ENCODE assay signal across 24 mouse cellular contexts in the genomic region with DNA sequence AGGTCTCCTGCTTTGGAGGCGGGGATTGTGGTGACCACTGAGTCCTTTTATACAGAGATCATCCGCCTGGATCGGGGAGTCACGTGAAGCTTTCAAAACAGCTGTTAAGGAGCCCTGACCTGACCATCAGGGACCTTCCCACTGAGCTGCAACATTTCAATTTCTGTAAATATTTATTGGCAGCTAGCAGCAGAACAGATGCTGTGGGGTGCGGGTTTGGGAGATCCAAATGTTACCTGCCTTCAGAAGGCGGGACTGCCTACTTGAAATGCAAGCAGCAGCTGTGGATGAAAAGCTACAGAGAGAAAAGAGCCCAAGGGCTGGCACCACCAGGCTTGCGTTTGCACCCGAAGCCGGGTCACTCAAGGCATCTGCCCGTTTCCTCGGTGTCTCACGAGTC. TPM values are rescaled to one million over a fixed set of nuclear protein-coding genes. Genes with fewer than 3 reads are reported as not detected.
DNase-seq lines count a peak whose midpoint lies in the region; ATAC-seq and TF ChIP-seq lines count a peak whose summit lies in the region.
"Had no signal": no experiment of that assay in that cellular context is flagged by ENCODE, and none has a peak within 500 bp of the region (broad histone marks: within the 10 kb centered on the region; RNA-seq: fewer than 3 reads in every experiment).

No protein-coding gene starts in this region.

- 64% methylated on average over 12 of the region's 12 CpGs for WGBS in kidney, embryonic 16.5 days
- 63% methylated on average over 12 of the region's 12 CpGs for WGBS in midbrain, embryonic 10.5 days
- 32% methylated on average over 12 of the region's 12 CpGs for WGBS in midbrain, embryonic 15.5 days
- 55% methylated on average over 12 of the region's 12 CpGs for WGBS in midbrain, embryonic 12.5 days
- 52% methylated on average over 12 of the region's 12 CpGs for WGBS in forebrain, postnatal 0 days

- no peaks in the 10 kb centered on the region for H3K9me3 ChIP-seq in kidney, embryonic 16.5 days (ENCODE audit: low read length)
- no peaks in the 10 kb centered on the region for H3K9me3 ChIP-seq in midbrain, embryonic 10.5 days (replicated peaks)
- H3K9me3 ChIP-seq in midbrain, embryonic 15.5 days, result no peaks in the 10 kb centered on the region
- no peaks in the 10 kb centered on the region for H3K9me3 ChIP-seq in midbrain, embryonic 12.5 days
- no peaks in the 10 kb centered on the region for H3K9me3 ChIP-seq in forebrain, postnatal 0 days (ENCODE audit: low read length)
- H3K9me3 ChIP-seq: embryonic facial prominence, embryonic 13.5 days; liver, embryonic 15.5 days had no signal

- peak; percentile 18 for DNase-seq in kidney, adult 11 months
- DNase-seq in midbrain, embryonic 10.5 days (ENCODE audit: low spot score), result no peak
- DNase-seq in kidney, postnatal 14 days, result peak; percentile 27
- no peak for DNase-seq in spleen, adult 18-20 months
- DNase-seq in forebrain, postnatal 0 days, result no peak
- DNase-seq: adrenal gland, postnatal 10 days; cerebellum, adult 2 months; gastrocnemius, postnatal 14 days; heart, postnatal 14 days; retina, postnatal 1 day; thymus, postnatal 25 days had no signal

- no peaks in the 10 kb centered on the region for H3K27me3 ChIP-seq in kidney, embryonic 16.5 days (ENCODE audit: insufficient read depth, low read length)
- no peaks in the 10 kb centered on the region for H3K27me3 ChIP-seq in midbrain, embryonic 10.5 days (ENCODE audit: low read depth, poor library complexity, severe bottlenecking)
- H3K27me3 ChIP-seq in midbrain, embryonic 15.5 days (replicated peaks), result no peaks in the 10 kb centered on the region
- no peaks in the 10 kb centered on the region for H3K27me3 ChIP-seq in midbrain, embryonic 12.5 days
- H3K27me3 ChIP-seq in forebrain, postnatal 0 days (ENCODE audit: insufficient read depth, low read length), result no peaks in the 10 kb centered on the region
- H3K27me3 ChIP-seq: liver, embryonic 15.5 days had no signal

- H3K4me3 ChIP-seq in kidney, embryonic 16.5 days (ENCODE audit: low read length), result no peak overlapping the region
- no peak overlapping the region for H3K4me3 ChIP-seq in midbrain, embryonic 10.5 days
- no peak overlapping the region for H3K4me3 ChIP-seq in midbrain, embryonic 15.5 days
- H3K4me3 ChIP-seq in midbrain, embryonic 12.5 days, result no peak overlapping the region
- no peak overlapping the region for H3K4me3 ChIP-seq in forebrain, postnatal 0 days (ENCODE audit: low read depth, low read length)
- H3K4me3 ChIP-seq: embryonic facial prominence, embryonic 13.5 days; liver, embryonic 15.5 days; myocyte had no signal

- H3K4me1 ChIP-seq in kidney, embryonic 16.5 days (ENCODE audit: insufficient read depth, low read length), result 0 out of 2 replicates have a peak, but pooled peaks cover 2% of the 10 kb centered on the region
- peaks cover 8% of the 10 kb centered on the region for H3K4me1 ChIP-seq in midbrain, embryonic 10.5 days
- peaks cover 7% of the 10 kb centered on the region for H3K4me1 ChIP-seq in midbrain, embryonic 15.5 days
- H3K4me1 ChIP-seq in midbrain, embryonic 12.5 days, result peaks cover 2% of the 10 kb centered on the region; the same call in 1 of the 2 replicates
- H3K4me1 ChIP-seq in forebrain, postnatal 0 days (ENCODE audit: insufficient read depth), result no peaks in the 10 kb centered on the region
- H3K4me1 ChIP-seq: liver, embryonic 15.5 days had no signal

- ATAC-seq in kidney, embryonic 16.5 days (ENCODE audit: low FRiP score, low TSS enrichment), result no peak
- no peak for ATAC-seq in midbrain, embryonic 15.5 days (replicated peaks)
- no peak for ATAC-seq in midbrain, embryonic 12.5 days (ENCODE audit: low FRiP score, low read depth)
- ATAC-seq in forebrain, postnatal 0 days, result no peak
- ATAC-seq: hindbrain, postnatal 0 days; lung, postnatal 0 days had no signal

- H3K4me2 ChIP-seq in kidney, embryonic 16.5 days (replicated peaks; ENCODE audit: low read depth, low read length), result no peak overlapping the region
- no peak overlapping the region for H3K4me2 ChIP-seq in midbrain, embryonic 15.5 days
- 0 out of 2 replicates have a peak overlapping the region, but pooled peaks have one; percentile 4 for H3K4me2 ChIP-seq in midbrain, embryonic 12.5 days (replicated peaks)
- H3K4me2 ChIP-seq in forebrain, postnatal 0 days (ENCODE audit: low read depth), result no peak overlapping the region
- H3K4me2 ChIP-seq: embryonic facial prominence, embryonic 13.5 days; liver, embryonic 15.5 days had no signal

- H3K27ac ChIP-seq in kidney, embryonic 16.5 days (ENCODE audit: low read length), result no peak overlapping the region
- 0 out of 2 replicates have a peak overlapping the region, but pooled peaks have one; percentile 19 for H3K27ac ChIP-seq in midbrain, embryonic 10.5 days (replicated peaks)
- H3K27ac ChIP-seq in midbrain, embryonic 15.5 days, result no peak overlapping the region
- H3K27ac ChIP-seq in midbrain, embryonic 12.5 days (replicated peaks), result no peak overlapping the region
- H3K27ac ChIP-seq in forebrain, postnatal 0 days (ENCODE audit: low read depth, low read length), result no peak overlapping the region
- H3K27ac ChIP-seq: embryonic facial prominence, embryonic 13.5 days; hindbrain, postnatal 0 days; kidney, postnatal 0 days; liver, embryonic 15.5 days had no signal

- no peak overlapping the region for H3K9ac ChIP-seq in kidney, embryonic 16.5 days (replicated peaks; ENCODE audit: low read length)
- no peak overlapping the region for H3K9ac ChIP-seq in midbrain, embryonic 15.5 days
- H3K9ac ChIP-seq in midbrain, embryonic 12.5 days (replicated peaks), result no peak overlapping the region
- no peak overlapping the region for H3K9ac ChIP-seq in forebrain, postnatal 0 days
- H3K9ac ChIP-seq: embryonic facial prominence, embryonic 13.5 days; liver, embryonic 15.5 days had no signal

- H3K36me3 ChIP-seq in kidney, embryonic 16.5 days (ENCODE audit: insufficient read depth, low read length), result no peaks in the 10 kb centered on the region
- no peaks in the 10 kb centered on the region for H3K36me3 ChIP-seq in midbrain, embryonic 10.5 days
- H3K36me3 ChIP-seq in midbrain, embryonic 15.5 days (replicated peaks), result no peaks in the 10 kb centered on the region
- no peaks in the 10 kb centered on the region for H3K36me3 ChIP-seq in midbrain, embryonic 12.5 days
- no peaks in the 10 kb centered on the region for H3K36me3 ChIP-seq in forebrain, postnatal 0 days (ENCODE audit: insufficient read depth)
- H3K36me3 ChIP-seq: embryonic facial prominence, embryonic 13.5 days; liver, embryonic 15.5 days had no signal

- TF ChIP-seq CTCF in forebrain, postnatal 0 days (IDR thresholded peaks at IDR 0.05; ENCODE audit: low read depth), result no peak

RNA-seq across cellular contexts. Expression of a gene that starts 21.4 kb away (rescaled TPM):
- polyA plus RNA-seq in kidney, embryonic 16.5 days (2015; fragmentation: Nextera tagmentation; extraction: Ambion mirVana), result not detected in 2 replicates
- polyA plus RNA-seq in midbrain, embryonic 10.5 days (2016; fragmentation: Nextera tagmentation; extraction: Ambion mirVana), result not detected in 2 replicates
- polyA plus RNA-seq in midbrain, embryonic 15.5 days (2015; fragmentation: Nextera tagmentation; extraction: Ambion mirVana), result not detected in 2 replicates
- polyA plus RNA-seq in midbrain, embryonic 12.5 days (2016; fragmentation: Nextera tagmentation; extraction: Ambion mirVana), result not detected in 2 replicates
- not detected in 2 replicates for total RNA-seq in forebrain, postnatal 0 days (2014; rRNA removed)
- polyA plus RNA-seq in forebrain, postnatal 0 days (2015; fragmentation: Nextera tagmentation; extraction: Ambion mirVana), result not detected in 2 replicates
- total RNA-seq: adrenal gland, postnatal 10 days; gastrocnemius, postnatal 14 days; heart, postnatal 14 days; hindbrain, postnatal 0 days; megakaryocyte progenitor cell, adult 5-6 weeks had no signal
- polyA plus RNA-seq: C2C12; cerebellum, adult 2 months; cortical plate, adult 2 months; embryonic facial prominence, embryonic 13.5 days; hindbrain, postnatal 0 days; kidney, postnatal 0 days; limb, embryonic 14.5 days; liver, embryonic 15.5 days; lung, postnatal 0 days; myocyte had no signal

RNA-seq across cellular contexts. Expression of a gene that starts 36.1 kb away (rescaled TPM):
- polyA plus RNA-seq in kidney, embryonic 16.5 days (2015; fragmentation: Nextera tagmentation; extraction: Ambion mirVana), result 25.7 and 26.4 TPM in 2 replicates
- polyA plus RNA-seq in midbrain, embryonic 10.5 days (2016; fragmentation: Nextera tagmentation; extraction: Ambion mirVana), result 16.5 and 19.9 TPM in 2 replicates
- polyA plus RNA-seq in midbrain, embryonic 15.5 days (2015; fragmentation: Nextera tagmentation; extraction: Ambion mirVana), result 77.3 and 81.8 TPM in 2 replicates
- polyA plus RNA-seq in midbrain, embryonic 12.5 days (2016; fragmentation: Nextera tagmentation; extraction: Ambion mirVana), result 26.8 and 28.3 TPM in 2 replicates
- total RNA-seq in forebrain, postnatal 0 days (2014; rRNA removed), result 33.7 and 55.4 TPM in 2 replicates
- polyA plus RNA-seq in forebrain, postnatal 0 days (2015; fragmentation: Nextera tagmentation; extraction: Ambion mirVana), result 45.1 and 65.4 TPM in 2 replicates
- total RNA-seq: megakaryocyte progenitor cell, adult 5-6 weeks had no signal

Comparison
In these comparisons a context has a peak if more than half of its experiments do, and no peak if none do; other contexts are left out.
1. DNase-seq: peak in kidney, adult 11 months (single experiment) and kidney, postnatal 14 days (single experiment); none in midbrain, embryonic 10.5 days (single experiment), spleen, adult 18-20 months (0 of 2) and forebrain, postnatal 0 days (single experiment).